Comparison of ENCODE assay signal across 1 mouse cellular context in the genomic region with DNA sequence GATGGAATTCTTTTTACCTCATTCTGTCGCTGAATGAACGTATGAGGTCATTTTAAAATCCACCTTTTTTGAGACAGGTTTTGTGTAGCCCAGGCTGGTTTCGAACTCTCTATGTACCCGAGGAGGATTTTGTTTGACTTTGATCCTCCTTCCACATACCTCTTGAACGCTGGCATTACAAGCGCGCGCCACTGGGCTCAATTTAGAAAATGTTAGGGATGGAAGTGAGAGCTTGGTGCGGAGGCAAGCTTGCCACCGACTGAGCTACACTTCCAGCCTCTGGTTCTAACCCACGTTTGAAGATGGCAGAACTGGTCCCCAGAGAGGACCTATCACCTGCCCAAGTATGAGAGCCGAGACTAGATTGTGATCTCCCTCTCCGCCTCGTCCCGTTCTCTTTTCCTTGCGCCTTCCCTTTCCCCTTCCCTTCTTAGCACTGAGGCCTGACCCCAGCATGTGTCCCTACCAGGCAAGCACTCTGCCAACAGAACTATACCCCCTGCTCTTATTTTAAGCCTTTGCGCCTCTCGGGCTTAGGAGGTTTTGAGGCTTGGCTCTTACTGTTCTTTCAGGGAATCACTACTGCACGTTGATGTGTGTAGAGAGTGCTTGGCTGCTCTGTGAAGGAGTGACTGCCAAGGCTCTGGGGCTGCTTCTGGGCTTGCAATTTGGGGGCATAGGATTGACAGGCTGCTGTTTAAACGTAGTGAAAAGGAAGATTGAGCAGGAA.
TF ChIP-seq lines count a peak whose summit lies in the region.

No protein-coding gene starts in this region.

TF ChIP-seq in MEL, 35 proteins besides CTCF, POLR2A, EP300 and RAD21:
- TF ChIP-seq MYB (IDR thresholded peaks at IDR 0.05; ENCODE audit: low read depth, low read length): no peak
- TF ChIP-seq USF2 (IDR thresholded peaks at IDR 0.05; ENCODE audit: borderline replicate concordance in 1 of 2, insufficient read depth in 1 of 2, low read depth in 1 of 2, low read length in 2 of 2): no peak
- no peak for TF ChIP-seq MAFK (IDR thresholded peaks at IDR 0.05; ENCODE audit: borderline replicate concordance, low read depth, low read length)
- no peak for TF ChIP-seq KAT2A (conservative IDR thresholded peaks at IDR 0.05; ENCODE audit: low read depth, low read length)
- TF ChIP-seq ETS1 (IDR thresholded peaks at IDR 0.05; ENCODE audit: low read depth, low read length): no peak
- no peak for TF ChIP-seq RCOR1 (IDR thresholded peaks at IDR 0.05; ENCODE audit: low read depth, low read length)
- TF ChIP-seq MXI1 (IDR thresholded peaks at IDR 0.05; ENCODE audit: low read depth, low read length): no peak
- no peak for TF ChIP-seq GATA1 (IDR thresholded peaks at IDR 0.05; ENCODE audit: low read depth, low read length)
